Mouse (Mus musculus): ENCODE measurements around the gene Iqsec2. TPM values are rescaled to one million over a fixed set of nuclear protein-coding genes. Genes with fewer than 3 reads are reported as not detected.

Iqsec2 gene
- 2.1 TPM in 1 of 2 replicates, not detected in the other for total RNA-seq (2015; ENCODE audit: low replicate concordance)
- total RNA-seq (2017; ENCODE audit: low replicate concordance), result under 0.01 TPM in 1 of 2 replicates, not detected in the other

GRCm38 (mm10) chrX:152143941-152144741 lies at the start of gene Iqsec2:
Gene Iqsec2 (plus strand): TSS chrX:152144268.
- no peak for ATAC-seq (replicated peaks; ENCODE audit: low FRiP score, poor library complexity, severe bottlenecking)

- no peak for ATAC-seq (replicated peaks; ENCODE audit: low FRiP score, poor library complexity, severe bottlenecking)
These were observed 46.5 kb upstream of the Iqsec2 start for GRCm38 (mm10) chrX:152097572-152097971.

DNA sequence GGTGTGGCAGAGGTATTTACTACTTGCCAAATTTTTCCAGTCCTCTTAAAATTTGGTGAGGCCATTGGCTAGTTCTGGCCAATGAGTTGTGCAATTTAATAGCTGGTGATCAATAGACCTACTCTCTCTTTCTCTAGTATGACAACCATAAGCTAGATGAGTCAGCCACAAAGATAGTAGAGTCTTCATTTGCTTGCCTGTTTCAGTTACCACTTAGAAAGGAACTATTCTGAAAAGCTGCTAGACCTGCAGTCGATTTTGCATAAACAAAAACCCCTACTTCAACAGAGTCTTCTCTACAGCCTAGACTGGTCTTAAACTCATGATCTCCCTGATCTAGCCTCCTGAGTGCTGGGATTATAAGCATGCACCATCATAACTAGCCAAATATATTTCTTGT lies 22.4 kb upstream of the Iqsec2 start:
- no peak for ATAC-seq (replicated peaks; ENCODE audit: low FRiP score, poor library complexity, severe bottlenecking)

DNA sequence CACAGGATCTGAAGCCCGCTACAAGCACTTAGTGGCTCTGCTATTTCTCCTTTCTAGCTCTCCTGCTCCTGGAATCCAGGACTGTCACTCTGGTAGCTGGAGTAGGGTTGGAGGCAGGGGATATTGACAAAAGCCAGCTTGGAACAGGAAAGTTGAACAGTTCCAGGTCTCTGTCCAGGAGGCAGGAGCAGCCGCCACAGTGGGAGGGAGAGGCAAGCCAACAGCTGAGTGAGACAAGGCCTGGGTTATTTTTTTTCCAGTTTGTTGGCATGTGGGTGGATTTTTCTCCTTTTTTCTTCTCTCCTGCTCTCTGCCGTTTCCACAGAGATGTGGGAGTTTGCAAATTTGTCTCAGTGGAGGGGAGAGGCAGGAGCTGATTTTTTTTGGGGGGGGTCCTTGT lies 13.3 kb upstream of the Iqsec2 start:
- ATAC-seq (replicated peaks; ENCODE audit: low FRiP score, poor library complexity, severe bottlenecking), result no peak

GRCm38 (mm10) chrX:152132029-152132428 lies 12.0 kb upstream of the Iqsec2 start:
- no peak for ATAC-seq (replicated peaks; ENCODE audit: low FRiP score, poor library complexity, severe bottlenecking)

GRCm38 (mm10) chrX:152135195-152135594 lies 8.9 kb upstream of the Iqsec2 start:
- ATAC-seq (replicated peaks; ENCODE audit: low FRiP score, poor library complexity, severe bottlenecking), result no peak

DNA sequence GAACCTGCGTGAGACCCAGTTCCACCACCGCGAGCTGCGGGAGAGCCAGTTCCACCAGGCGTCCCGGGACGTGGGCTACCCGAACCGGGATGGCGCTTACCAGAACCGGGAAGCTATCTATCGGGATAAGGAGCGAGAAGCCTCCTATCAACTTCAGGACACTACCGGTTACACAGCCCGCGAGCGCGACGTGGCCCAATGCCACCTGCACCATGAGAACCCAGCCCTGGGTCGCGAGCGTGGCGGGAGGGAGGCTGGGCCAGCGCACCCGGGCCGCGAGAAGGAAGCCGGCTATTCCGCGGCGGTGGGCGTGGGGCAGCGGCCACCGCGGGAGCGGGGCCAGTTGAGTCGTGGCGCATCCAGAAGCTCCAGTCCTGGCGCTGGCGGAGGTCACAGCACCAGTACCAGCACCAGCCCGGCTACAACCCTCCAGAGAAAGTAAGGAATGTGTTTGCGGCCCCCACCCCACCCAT lies 710 bp downstream of the Iqsec2 start:
- ATAC-seq (replicated peaks; ENCODE audit: low FRiP score, poor library complexity, severe bottlenecking), result no peak

DNA sequence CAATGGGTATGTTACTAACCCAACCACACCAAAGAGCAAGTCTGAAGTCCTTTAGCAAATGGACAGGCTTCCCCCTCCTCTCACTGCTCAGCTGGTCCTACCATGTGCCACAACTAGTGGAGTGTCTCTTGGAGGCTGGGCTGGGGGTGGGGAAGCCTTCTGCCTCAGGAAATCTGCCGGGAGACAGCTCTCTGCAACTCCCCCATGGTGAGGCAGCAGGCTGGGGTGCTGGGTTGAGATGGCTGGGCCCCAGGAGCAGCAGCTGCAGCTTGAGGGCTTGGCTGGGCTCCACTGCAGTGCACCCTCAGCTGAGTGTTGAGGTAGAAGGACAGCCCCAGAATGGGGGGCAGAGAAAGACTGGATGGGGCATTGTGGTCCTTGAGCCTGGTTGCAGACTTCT lies 2.1 kb downstream of the Iqsec2 start:
- no peak for ATAC-seq (replicated peaks; ENCODE audit: low FRiP score, poor library complexity, severe bottlenecking)

DNA sequence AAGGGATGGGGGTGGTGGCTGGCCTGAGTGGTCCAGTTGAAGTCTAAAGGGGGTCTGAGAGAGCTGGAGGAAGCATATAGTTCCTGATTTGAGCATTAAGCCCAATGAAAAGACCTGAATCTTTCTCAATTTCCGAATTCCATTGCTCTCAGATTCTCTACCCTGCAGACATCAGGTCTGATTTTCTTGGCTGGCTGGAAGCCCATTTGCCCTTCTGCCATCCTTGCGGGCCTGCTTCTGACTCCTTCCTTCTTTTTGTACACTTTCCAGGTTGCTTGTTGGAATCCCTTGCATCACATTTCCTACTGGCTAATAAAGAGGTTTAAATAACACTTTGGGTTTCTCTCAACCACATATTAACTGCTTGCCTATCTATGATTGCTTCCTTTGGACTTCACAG lies 2.6 kb downstream of the Iqsec2 start:
- ATAC-seq (replicated peaks; ENCODE audit: low FRiP score, poor library complexity, severe bottlenecking), result no peak

- ATAC-seq (replicated peaks; ENCODE audit: low FRiP score, poor library complexity, severe bottlenecking), result 0 out of 2 replicates have a peak, but pooled peaks have one; percentile 49
These were observed 3.5 kb downstream of the Iqsec2 start for GRCm38 (mm10) chrX:152147451-152148116.

- ATAC-seq (replicated peaks; ENCODE audit: low FRiP score, poor library complexity, severe bottlenecking), result no peak
These were observed 4.6 kb downstream of the Iqsec2 start for GRCm38 (mm10) chrX:152148706-152149105.

GRCm38 (mm10) chrX:152151709-152152108 lies 7.6 kb downstream of the Iqsec2 start:
- no peak for ATAC-seq (replicated peaks; ENCODE audit: low FRiP score, poor library complexity, severe bottlenecking)

DNA sequence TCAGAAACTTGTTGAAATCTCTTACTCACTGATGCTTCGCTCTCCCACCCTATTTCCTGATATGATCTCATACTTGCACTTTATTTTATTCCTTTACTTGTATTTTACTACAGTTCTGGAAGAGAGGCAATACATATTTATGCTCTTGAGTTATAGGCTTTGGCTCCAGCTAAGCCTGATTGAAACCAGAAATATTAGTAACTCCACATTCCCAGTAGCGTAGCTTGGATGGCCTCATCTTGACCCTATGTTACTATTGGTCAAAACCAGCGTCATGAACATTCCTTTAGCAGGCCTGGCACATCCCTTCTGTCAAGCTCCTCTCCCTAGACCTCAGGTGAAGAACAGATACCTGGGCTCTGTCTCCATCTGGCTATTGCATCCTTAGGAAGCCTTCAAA lies 14.2 kb downstream of the Iqsec2 start:
- ATAC-seq (replicated peaks; ENCODE audit: low FRiP score, poor library complexity, severe bottlenecking), result no peak

DNA sequence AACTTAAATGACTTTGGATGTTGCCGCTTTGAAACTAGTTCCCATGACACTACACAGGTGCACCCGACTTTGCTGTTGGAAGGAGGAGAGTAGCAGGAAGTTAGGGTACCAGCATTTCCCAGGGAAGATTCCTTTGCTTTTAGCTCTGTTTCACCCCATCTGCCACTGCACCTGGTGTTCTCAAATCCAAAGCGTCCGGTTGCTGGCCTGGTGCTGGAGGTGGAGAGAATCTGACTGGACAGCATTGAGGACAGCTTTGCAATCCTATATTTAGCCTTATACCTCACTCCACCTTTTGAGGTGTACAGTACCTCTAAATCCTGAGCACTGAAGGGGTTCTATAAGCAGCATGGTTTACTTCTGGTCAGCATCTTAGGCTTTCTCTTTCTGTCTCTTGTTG lies 17.3 kb downstream of the Iqsec2 start:
- ATAC-seq (replicated peaks; ENCODE audit: low FRiP score, poor library complexity, severe bottlenecking), result no peak

DNA sequence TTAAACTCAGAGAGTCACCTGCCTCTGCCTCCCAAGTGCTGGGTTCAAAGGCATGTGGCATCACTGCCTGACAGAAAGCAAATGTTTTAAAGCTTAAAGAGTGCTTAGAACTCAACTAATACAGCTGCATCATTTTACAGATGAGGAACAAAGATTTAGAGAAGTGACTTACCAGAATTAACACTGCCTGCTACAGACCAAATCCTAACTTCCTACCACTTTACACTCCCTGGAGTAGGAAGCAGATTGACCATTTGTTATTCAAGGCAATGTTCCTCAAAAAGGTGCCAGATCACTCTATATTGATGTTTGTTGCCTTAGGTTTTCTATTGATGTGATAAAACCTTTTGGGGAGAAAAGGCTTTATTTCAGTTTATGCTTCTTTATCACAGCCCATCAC lies 20.0 kb downstream of the Iqsec2 start:
- ATAC-seq (replicated peaks; ENCODE audit: low FRiP score, poor library complexity, severe bottlenecking), result no peak

DNA sequence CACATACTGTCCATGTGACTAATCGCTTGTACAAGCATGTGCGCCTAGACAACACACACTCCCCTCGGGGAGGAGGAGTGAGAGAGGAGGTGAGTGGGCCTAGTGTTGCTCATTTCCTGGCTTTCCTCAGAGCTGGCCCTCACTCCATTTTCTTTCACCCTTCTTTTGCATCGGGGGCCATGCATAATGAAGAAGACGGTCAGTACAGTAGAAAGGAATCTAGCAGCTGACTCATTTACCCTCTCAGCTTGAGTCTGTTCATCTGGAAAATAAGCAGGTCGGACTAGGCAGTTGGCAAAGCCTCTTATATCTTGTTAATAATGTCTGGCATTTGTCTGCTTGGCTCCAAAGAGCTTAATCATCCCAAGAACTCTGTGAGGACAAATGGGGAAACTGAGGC lies 22.1 kb downstream of the Iqsec2 start:
- no peak for ATAC-seq (replicated peaks; ENCODE audit: low FRiP score, poor library complexity, severe bottlenecking)

- no peak for ATAC-seq (replicated peaks; ENCODE audit: low FRiP score, poor library complexity, severe bottlenecking)
These were observed 24.5 kb downstream of the Iqsec2 start for GRCm38 (mm10) chrX:152168521-152168920.

DNA sequence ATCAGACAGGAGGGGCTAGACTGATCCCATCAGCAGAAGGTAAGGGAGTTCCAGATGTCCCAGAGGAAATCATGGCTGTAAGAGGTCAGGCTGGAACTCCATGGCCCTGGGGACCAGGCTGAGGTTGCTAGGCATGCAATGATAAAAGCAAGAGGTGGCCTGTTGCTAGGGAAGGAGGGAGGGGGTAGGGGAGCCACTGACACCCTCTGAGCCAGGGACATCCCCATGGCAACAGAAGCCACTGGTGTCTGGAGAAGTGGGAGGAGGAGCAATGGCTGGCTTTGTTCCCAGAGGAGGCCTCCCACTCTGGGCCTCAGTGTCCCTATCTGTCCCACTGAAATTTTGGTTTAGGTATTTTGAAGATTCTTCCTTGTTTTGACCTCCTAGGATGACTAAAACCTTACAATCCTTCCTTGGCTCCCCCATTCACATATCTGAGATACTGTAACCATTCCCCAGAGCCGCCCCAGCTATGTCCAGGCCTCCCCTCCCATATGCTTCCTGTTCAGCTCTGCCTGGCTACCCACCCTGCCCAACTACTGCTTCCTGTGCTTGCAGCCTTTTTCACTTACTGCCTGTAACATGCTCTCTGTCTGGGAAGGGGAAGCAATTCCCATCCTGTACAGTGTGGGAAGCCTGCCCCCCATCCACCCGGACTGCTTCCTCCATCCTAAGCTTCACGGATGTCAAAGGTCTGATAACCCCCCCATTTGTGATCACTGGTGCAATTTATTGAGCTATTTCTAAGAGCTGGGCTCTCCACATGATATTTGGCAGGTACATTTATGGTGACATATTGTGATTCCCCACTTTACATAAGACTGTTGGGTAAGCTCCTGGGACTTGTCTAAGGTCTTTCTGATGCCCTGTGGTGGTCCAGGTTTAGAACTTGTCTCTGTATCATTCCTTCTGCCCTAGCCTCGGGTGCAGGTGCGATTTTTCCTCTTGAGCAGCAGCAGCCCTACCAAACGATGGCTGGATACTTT lies 27.3 kb downstream of the Iqsec2 start:
- ATAC-seq (replicated peaks; ENCODE audit: low FRiP score, poor library complexity, severe bottlenecking), result no peak

DNA sequence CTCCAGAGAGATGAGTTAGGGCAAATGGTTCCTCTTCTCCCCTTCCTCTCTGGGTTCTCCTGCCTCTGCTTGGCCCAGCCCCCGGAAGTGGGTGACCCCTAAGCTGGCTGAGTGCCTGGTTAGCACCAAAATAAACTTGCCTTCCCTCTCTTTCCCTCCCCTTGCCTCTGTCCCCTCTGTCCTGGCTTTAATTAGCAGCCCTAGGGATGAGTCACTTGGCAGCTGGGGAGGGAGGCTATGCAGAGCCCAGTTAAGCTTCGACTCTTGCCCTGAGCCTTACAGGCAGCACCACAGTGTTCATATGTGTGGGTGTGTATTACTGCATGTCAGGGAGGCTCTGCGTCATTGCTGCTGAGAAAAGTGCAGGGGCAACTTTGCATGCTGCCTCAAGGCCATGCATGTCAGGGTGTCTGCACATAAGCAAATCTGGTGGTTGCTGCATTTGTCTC lies 28.4 kb downstream of the Iqsec2 start:
- ATAC-seq (replicated peaks; ENCODE audit: low FRiP score, poor library complexity, severe bottlenecking), result no peak

DNA sequence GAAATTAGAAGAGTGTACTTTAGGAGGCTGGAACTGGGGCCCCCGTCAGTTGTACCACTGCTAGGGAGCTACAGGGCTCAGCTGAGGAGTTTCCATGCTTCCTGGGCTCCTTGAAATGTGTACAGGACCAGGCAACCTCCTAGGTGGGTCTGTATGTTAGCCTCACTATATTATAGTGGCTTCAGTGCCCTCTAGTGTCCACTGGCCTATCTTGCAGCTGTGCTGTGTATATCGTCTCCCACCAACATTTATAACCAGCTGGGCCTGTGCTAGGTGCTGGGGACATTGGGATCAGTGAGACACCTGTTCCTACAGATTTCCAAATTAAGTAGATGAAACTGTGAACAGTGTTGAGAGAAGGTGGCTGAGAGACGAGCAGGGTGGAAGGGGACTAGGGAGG lies 31.2 kb downstream of the Iqsec2 start:
- no peak for ATAC-seq (replicated peaks; ENCODE audit: low FRiP score, poor library complexity, severe bottlenecking)
